In genomic region chr12:58985766-58986165, GRCm38 (mm10) we compare ENCODE assay signal across 28 mouse cellular contexts.
"Had no signal": no experiment of that assay in that cellular context is flagged by ENCODE, and none has a peak within 500 bp of the region (broad histone marks: within the 10 kb centered on the region; RNA-seq: fewer than 3 reads in every experiment).

No protein-coding gene starts in this region.

- H3K4me2 ChIP-seq: heart, embryonic 12.5 days; hindbrain, embryonic 12.5 days; hindbrain, embryonic 14.5 days; intestine, embryonic 15.5 days; limb, embryonic 12.5 days; liver, embryonic 11.5 days; liver, embryonic 13.5 days; liver, embryonic 15.5 days had no signal

- H3K9me3 ChIP-seq: heart, embryonic 10.5 days; heart, embryonic 12.5 days; hindbrain, embryonic 10.5 days; hindbrain, embryonic 12.5 days; intestine, embryonic 15.5 days; limb, embryonic 10.5 days; limb, embryonic 12.5 days; liver, embryonic 13.5 days; liver, embryonic 15.5 days had no signal

- DNase-seq: gastrocnemius, adult 2 months; gastrocnemius, postnatal 10 days; gastrocnemius, postnatal 25 days; heart, adult 18-20 months; heart, postnatal 10 days; heart, postnatal 4 days; kidney, adult 18-20 months; kidney, adult 8-10 months; kidney, postnatal 14 days; kidney, postnatal 36 days; liver; liver, embryonic 13.5 days had no signal

- H3K4me3 ChIP-seq: gastrocnemius, adult 2 months; heart, embryonic 10.5 days; heart, embryonic 12.5 days; hindbrain, embryonic 10.5 days; hindbrain, embryonic 12.5 days; intestine, embryonic 15.5 days; layer of hippocampus, adult 2 months; left cerebral cortex, adult 2 months; limb, embryonic 10.5 days; limb, embryonic 12.5 days; liver, embryonic 13.5 days; liver, embryonic 15.5 days had no signal

- H3K9ac ChIP-seq: heart, embryonic 12.5 days; hindbrain, embryonic 12.5 days; hindbrain, embryonic 14.5 days; intestine, embryonic 15.5 days; limb, embryonic 12.5 days; liver, embryonic 13.5 days; liver, embryonic 15.5 days had no signal

- ATAC-seq: hindbrain, embryonic 16.5 days; inflammation-experienced regulatory T-cells, adult 6 months; intestine, embryonic 15.5 days; intestine, postnatal 0 days had no signal

- H3K27ac ChIP-seq: gastrocnemius, adult 2 months; heart, embryonic 10.5 days; hindbrain, embryonic 10.5 days; hindbrain, embryonic 12.5 days; hindbrain, embryonic 14.5 days; intestine, embryonic 15.5 days; kidney, postnatal 0 days; layer of hippocampus, adult 2 months; left cerebral cortex, adult 2 months; limb, embryonic 10.5 days; limb, embryonic 12.5 days; liver, embryonic 13.5 days; liver, embryonic 15.5 days had no signal

- H3K4me1 ChIP-seq: heart, embryonic 10.5 days; heart, embryonic 12.5 days; hindbrain, embryonic 10.5 days; hindbrain, embryonic 12.5 days; intestine, embryonic 15.5 days; limb, embryonic 10.5 days; limb, embryonic 12.5 days had no signal

- H3K27me3 ChIP-seq: heart, embryonic 12.5 days; hindbrain, embryonic 12.5 days; intestine, embryonic 15.5 days; limb, embryonic 12.5 days; liver, embryonic 13.5 days; liver, embryonic 15.5 days had no signal
